Mouse (Mus musculus) hindbrain, embryonic 14.5 days (tissue): ENCODE data around the gene Brd4. TPM values are rescaled to one million over a fixed set of nuclear protein-coding genes. Genes with fewer than 3 reads are reported as not detected.
A peak's percentile ranks its signal among the peaks of the same experiment; 100 is the strongest.

Experiments used
- ATAC-seq: fragments of 200-750 bp; cut with Nextera tagmentation; 2 replicates; pipeline ENCODE4 v1.8.0; 2017; ENCODE audit warnings: moderate number of reproducible peaks, mild to moderate bottlenecking, moderate TSS enrichment, moderate library complexity; ENCODE audit not compliant: low FRiP score
- DNase-seq: peaks from one replicate; pipeline ENCODE4 v3.0.0-alpha.2; 2015; ENCODE audit warnings: low spot score
- H3K27ac ChIP-seq: fragments of 300-500 bp; sonication (generic); 2 replicates; pipeline ENCODE4 v1.5.1; 2014; ENCODE audit warnings: mild to moderate bottlenecking, moderate library complexity
- H3K27me3 ChIP-seq: fragments of 300-500 bp; sonication (generic); 2 replicates; pipeline ENCODE4 v1.6.1; 2014; ENCODE audit warnings: mild to moderate bottlenecking, low read length, mixed read lengths; ENCODE audit not compliant: control insufficient read depth, insufficient read depth
- H3K36me3 ChIP-seq: fragments of 300-500 bp; sonication (generic); replicated peaks from 2 replicates; pipeline ENCODE4 v1.6.1; 2014; ENCODE audit not compliant: control insufficient read depth, insufficient read depth
- H3K4me1 ChIP-seq: fragments of 300-500 bp; sonication (generic); replicated peaks from 2 replicates; pipeline ENCODE4 v1.6.1; 2014; ENCODE audit warnings: antibody characterized with exemption, low read length, mixed read lengths; ENCODE audit not compliant: control insufficient read depth, insufficient read depth
- H3K4me2 ChIP-seq: fragments of 300-500 bp; sonication (generic); replicated peaks from 2 replicates; pipeline ENCODE4 v1.6.1; 2014; ENCODE audit warnings: mild to moderate bottlenecking, moderate library complexity
- H3K4me3 ChIP-seq: fragments of 300-500 bp; sonication (generic); replicated peaks from 2 replicates; pipeline ENCODE4 v1.5.1; 2014; ENCODE audit warnings: mild to moderate bottlenecking, low read length
- H3K9ac ChIP-seq: fragments of 300-500 bp; sonication (generic); 2 replicates; pipeline ENCODE4 v1.6.1; 2014
- H3K9me3 ChIP-seq: fragments of 300-500 bp; sonication (generic); 2 replicates; pipeline ENCODE4 v1.6.1; 2016; ENCODE audit warnings: low read length; ENCODE audit not compliant: control insufficient read depth
- WGBS: fragments of 180-500 bp; shearing (Covaris S2); extraction: QIAGEN DNeasy Blood & Tissue Kit; methylation state at CpG from one replicate; pipeline ENCODE4 v1.1.7; 2014; 5-methylcytosine and 5-hydroxymethylcytosine counted together
- polyA plus RNA-seq: library from polyadenylated mRNA; unstranded; fragments of >200 nt; fragmentation: Nextera tagmentation; extraction: Ambion mirVana; gene quantifications from 2 replicates; pipeline ENCODE4 v1.2.1, GENCODE M21; 2014

Gene Brd4
- polyA plus RNA-seq, 1 experiment from 2014 or later: 87.9 TPM

DNA sequence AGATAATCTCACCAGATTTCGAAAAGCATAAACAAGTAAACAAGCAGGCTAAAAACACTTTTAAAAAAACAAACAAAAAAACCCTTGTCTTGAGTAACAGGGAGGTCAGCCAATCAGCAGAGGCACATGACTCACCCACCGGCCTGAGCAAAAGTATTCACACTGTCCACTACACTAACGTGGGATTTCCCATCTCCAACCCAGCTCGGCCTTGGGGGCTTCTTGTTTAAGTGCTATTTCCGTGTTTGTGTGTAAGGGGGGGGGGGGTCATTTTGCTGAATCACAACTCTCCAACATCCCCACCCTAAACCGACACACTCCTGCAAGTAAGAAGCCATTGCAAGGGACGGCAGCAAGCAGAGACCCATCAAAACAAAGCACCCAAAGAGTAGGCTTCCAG, 1.2 kb downstream of the Brd4 start:
- H3K4me3 ChIP-seq: peak overlapping the region; percentile 98
- H3K9me3 ChIP-seq: no peaks in the 10 kb centered on the region
- H3K27me3 ChIP-seq: no peaks in the 10 kb centered on the region
- H3K9ac ChIP-seq: peak overlapping the region; percentile 98
- peak overlapping the region; percentile 87 for H3K4me2 ChIP-seq
- no peaks in the 10 kb centered on the region for H3K36me3 ChIP-seq
- peak; percentile 5; the same call in 1 of the 2 replicates for ATAC-seq
- DNase-seq: no peak
- H3K27ac ChIP-seq: peak overlapping the region; percentile 100
- WGBS: 10% methylated on average over 7 of the region's 7 CpGs
- peaks cover 35% of the 10 kb centered on the region for H3K4me1 ChIP-seq

DNA sequence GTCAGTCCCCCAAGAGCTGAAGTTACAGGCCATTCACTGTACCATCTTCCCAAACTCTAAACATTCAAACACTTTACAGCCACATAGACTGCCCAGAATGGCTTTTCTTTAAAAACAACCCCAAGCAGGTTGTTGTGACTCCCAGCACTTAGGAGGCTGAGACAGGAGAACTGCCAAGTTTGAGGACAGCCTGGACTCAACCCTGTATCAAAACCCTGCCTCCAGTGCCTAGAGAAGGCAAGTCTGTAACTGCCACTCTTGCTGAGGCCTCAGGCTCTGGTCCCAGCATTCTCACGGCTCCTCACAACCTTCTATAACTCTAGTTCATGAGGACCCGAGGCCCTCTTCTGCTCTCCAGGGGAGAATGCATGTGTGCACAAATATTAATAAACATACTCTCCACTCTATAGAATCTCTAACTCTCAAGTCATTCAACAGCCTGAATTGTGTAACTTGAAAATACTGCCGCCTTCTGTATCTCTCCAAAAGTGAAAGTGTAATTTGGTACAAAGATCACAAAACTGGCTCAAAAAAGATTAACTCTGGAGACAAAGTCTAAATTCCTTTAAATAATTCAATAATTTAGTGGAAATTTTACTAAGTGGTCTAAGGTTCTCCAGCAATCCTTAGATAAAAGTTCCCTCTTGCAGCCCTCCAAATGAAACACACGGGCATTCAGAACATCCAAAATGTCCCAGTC, 2.8 kb downstream of the Brd4 start:
- Histone ChIP-seq H3K9ac (no peak overlapping the region), H3K27ac (no peak overlapping the region), H3K9me3 (no peaks in the 10 kb centered on the region), H3K4me1 (peaks cover 32% of the 10 kb centered on the region), H3K4me3 (no peak overlapping the region), H3K27me3 (no peaks in the 10 kb centered on the region), H3K4me2 (peak overlapping the region; percentile 0; the same call in 1 of the 2 replicates), H3K36me3 (no peaks in the 10 kb centered on the region)
- ATAC-seq (no peak), DNase-seq (no peak)
- WGBS: 79% methylated on average over 4 of the region's 4 CpGs

DNA sequence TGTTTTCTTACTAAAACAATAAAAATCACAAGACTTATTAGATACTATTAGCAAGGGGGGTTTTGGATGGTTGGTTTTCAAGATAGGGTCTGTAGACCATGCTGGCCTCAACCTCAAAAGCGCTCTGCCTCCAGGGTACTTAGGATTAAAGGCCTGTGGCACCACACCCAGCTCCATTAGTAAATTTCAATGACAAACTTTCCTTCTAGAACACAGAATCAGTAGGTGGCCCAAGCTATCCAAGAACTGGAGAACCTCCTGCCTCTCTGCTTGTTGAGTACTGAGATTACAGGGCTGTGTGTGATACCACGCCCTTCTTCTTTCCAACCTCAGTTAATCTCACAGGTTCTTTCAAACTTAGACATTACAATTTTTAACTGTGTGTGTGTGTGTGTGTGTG, 3.4 kb downstream of the Brd4 start:
- Histone ChIP-seq H3K9me3 (no peaks in the 10 kb centered on the region), H3K27me3 (no peaks in the 10 kb centered on the region), H3K4me1 (peaks cover 32% of the 10 kb centered on the region), H3K27ac (no peak overlapping the region), H3K9ac (no peak overlapping the region), H3K4me2 (no peak overlapping the region), H3K4me3 (no peak overlapping the region), H3K36me3 (no peaks in the 10 kb centered on the region)
- 97% methylated on average over 2 of the region's 2 CpGs for WGBS
- no peak for ATAC-seq
- no peak for DNase-seq

DNA sequence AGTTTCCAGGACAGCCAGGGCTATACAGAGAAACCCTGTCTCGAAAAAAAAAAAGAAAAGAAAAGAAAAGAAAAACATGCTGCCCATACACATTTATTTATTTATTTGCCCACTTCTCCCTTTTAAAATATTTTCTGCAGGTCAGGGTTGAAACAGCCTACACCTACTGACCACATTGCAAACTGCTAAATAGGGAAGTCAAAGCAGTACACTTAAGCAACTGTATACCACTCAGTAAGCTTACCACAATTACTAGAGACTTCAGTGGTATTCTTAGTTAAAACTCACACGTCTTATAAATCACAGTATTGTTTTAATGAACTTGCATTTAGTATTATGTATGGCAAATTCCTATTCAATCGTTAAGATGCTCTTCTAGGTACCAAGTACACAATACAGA, 3.9 kb downstream of the Brd4 start:
- Histone ChIP-seq H3K4me2 (no peak overlapping the region), H3K4me3 (no peak overlapping the region), H3K36me3 (no peaks in the 10 kb centered on the region), H3K27me3 (no peaks in the 10 kb centered on the region), H3K9ac (no peak overlapping the region), H3K9me3 (no peaks in the 10 kb centered on the region), H3K4me1 (peaks cover 28% of the 10 kb centered on the region), H3K27ac (no peak overlapping the region)
- ATAC-seq: no peak
- no peak for DNase-seq
- 89% methylated on average over 3 of the region's 3 CpGs for WGBS

DNA sequence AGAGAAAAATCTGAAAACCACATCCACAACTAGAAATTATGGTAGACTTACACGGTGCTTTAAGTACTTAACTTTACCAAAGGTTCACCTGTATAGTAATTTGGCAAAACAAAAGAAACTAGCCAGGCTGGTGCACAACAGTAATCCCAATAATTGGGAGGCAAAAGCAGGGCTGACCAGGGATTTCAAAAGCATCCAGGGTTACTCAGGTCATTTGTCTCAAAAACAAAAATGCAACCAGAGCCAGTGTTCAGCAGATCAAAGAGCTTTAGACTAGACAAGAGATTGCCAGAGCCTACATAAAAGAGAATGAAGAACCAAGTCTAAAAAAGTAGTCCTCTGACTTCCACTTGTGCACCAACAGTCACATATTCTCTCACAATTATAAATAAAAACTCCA, 7.3 kb downstream of the Brd4 start:
- Histone ChIP-seq H3K27ac (no peak overlapping the region), H3K27me3 (no peaks in the 10 kb centered on the region), H3K4me3 (no peak overlapping the region), H3K36me3 (no peaks in the 10 kb centered on the region), H3K4me2 (no peak overlapping the region), H3K9me3 (no peaks in the 10 kb centered on the region), H3K9ac (no peak overlapping the region), H3K4me1 (peaks cover 11% of the 10 kb centered on the region; the same call in 1 of the 2 replicates)
- no peak for DNase-seq
- ATAC-seq: no peak
- 86% methylated on average over 1 of the region's 1 CpGs for WGBS

DNA sequence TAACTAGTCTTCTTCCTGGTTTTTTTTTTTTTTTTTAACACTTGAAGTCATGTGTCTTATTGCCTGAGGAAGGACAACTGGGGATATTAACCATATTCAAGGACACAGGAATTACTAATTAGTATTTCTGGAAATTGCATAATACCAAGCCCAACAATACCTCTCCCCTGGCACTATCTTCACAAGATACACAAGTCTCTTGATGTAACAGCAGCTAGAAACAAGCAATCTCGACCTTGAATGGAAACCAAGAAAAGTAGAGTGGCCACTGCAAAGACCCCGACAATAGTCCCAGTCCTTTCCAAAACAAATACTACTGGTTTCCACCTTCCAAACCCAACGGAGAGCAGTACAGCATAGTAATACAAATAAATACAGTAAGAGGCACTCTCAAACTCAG, 9.0 kb downstream of the Brd4 start:
- Histone ChIP-seq H3K4me3 (no peak overlapping the region), H3K36me3 (no peaks in the 10 kb centered on the region), H3K4me2 (no peak overlapping the region), H3K27ac (no peak overlapping the region), H3K4me1 (no peaks in the 10 kb centered on the region), H3K9me3 (no peaks in the 10 kb centered on the region), H3K9ac (no peak overlapping the region), H3K27me3 (no peaks in the 10 kb centered on the region)
- WGBS: 91% methylated on average over 3 of the region's 3 CpGs
- DNase-seq (no peak), ATAC-seq (no peak)

DNA sequence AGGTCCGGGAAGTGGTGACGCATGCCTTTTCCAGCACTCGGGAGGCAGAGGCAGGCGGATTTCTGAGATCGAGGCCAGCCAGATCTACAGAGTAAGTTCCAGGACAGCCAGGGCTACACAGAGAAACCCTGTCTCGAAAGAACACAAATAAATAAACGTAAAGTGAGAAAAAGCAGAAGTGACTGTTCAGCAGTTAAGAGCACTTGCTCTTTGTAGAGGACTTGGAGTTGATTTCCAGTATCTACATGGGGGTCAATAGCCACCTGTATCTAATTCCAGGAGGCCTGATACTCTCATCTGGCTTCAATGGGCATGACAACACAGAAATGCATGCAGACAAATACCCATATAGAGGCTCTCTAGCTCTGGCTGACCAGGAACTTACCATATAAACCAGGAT, 15.4 kb downstream of the Brd4 start:
- Histone ChIP-seq H3K4me1 (0 out of 2 replicates have a peak, but pooled peaks cover 3% of the 10 kb centered on the region), H3K9me3 (no peaks in the 10 kb centered on the region), H3K9ac (no peak overlapping the region), H3K27me3 (no peaks in the 10 kb centered on the region), H3K27ac (no peak overlapping the region), H3K36me3 (no peaks in the 10 kb centered on the region), H3K4me3 (no peak overlapping the region), H3K4me2 (no peak overlapping the region)
- WGBS: 95% methylated on average over 7 of the region's 7 CpGs
- ATAC-seq (no peak), DNase-seq (no peak)

DNA sequence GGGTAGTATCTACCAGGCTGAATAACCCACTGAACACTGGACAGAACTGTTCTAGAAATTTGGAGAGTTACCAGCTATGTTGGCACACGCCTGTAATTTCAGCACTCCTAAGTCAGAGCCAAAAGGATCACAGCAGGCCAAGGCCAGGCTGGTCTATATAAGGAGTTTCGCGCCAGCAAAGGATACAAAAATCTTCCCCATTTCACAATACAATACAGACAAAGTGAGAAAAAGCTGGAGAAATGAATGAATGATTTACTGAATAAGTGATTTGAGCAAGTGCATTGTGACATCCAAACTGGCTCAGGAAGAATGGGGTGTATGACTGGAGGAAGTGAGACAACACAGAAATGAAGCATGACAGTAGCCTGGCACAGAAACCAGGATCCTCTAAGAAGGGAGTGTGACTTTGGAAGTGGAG, 16.0 kb downstream of the Brd4 start:
- Histone ChIP-seq H3K27ac (no peak overlapping the region), H3K4me2 (no peak overlapping the region), H3K9me3 (no peaks in the 10 kb centered on the region), H3K27me3 (no peaks in the 10 kb centered on the region), H3K4me1 (0 out of 2 replicates have a peak, but pooled peaks cover 3% of the 10 kb centered on the region), H3K9ac (no peak overlapping the region), H3K36me3 (no peaks in the 10 kb centered on the region), H3K4me3 (no peak overlapping the region)
- ATAC-seq (no peak), DNase-seq (no peak)
- WGBS: 83% methylated on average over 3 of the region's 3 CpGs

DNA sequence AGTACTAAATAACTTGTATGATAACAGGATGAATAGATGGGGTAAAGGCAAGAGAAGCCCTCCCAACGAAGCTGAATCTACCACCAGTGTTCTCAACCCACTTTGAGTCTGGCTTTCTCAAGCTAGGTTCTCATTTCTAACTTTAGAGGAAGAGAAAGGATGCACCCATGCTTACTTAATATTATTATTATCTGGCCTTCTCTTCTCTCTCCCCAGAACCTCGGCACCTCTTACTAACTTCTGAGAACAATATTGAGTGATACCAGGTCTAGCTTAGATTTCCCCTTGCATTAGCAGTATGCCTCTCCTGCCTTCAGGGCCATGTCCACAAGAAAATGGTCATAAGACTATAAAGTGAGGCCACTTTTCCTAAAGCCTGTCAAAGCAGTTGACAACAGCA, 16.4 kb downstream of the Brd4 start:
- Histone ChIP-seq H3K4me3 (no peak overlapping the region), H3K9me3 (no peaks in the 10 kb centered on the region), H3K4me1 (0 out of 2 replicates have a peak, but pooled peaks cover 3% of the 10 kb centered on the region), H3K9ac (no peak overlapping the region), H3K27ac (no peak overlapping the region), H3K36me3 (no peaks in the 10 kb centered on the region), H3K4me2 (no peak overlapping the region), H3K27me3 (no peaks in the 10 kb centered on the region)
- 55% methylated on average over 2 of the region's 2 CpGs for WGBS
- ATAC-seq: no peak
- no peak for DNase-seq

DNA sequence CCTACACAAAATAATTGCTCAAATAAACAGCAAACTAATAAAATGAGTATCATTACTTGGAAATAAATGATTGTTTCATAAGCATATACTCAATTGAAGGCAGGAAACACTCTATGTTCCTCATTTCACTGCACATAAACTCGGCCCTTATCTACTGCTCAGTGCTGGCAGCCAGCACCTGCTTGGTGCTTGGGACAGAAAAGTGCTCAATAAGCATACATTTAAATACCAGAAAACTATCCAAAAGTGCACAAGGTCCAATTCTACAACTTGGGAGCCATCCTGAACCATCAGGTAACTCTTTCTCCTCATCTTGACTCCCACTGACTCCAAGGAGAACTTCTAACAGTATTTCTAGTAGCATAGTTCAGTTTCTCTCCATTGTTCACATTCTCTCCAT, 16.9 kb downstream of the Brd4 start:
- 92% methylated on average over 1 of the region's 1 CpGs for WGBS
- Histone ChIP-seq H3K4me2 (no peak overlapping the region), H3K27me3 (no peaks in the 10 kb centered on the region), H3K9ac (no peak overlapping the region), H3K36me3 (no peaks in the 10 kb centered on the region), H3K27ac (no peak overlapping the region), H3K9me3 (no peaks in the 10 kb centered on the region), H3K4me3 (no peak overlapping the region), H3K4me1 (0 out of 2 replicates have a peak, but pooled peaks cover 3% of the 10 kb centered on the region)
- no peak for DNase-seq
- no peak for ATAC-seq
